Mouse (Mus musculus): ENCODE data around the gene Sec14l1.

Sec14l1 gene

DNA sequence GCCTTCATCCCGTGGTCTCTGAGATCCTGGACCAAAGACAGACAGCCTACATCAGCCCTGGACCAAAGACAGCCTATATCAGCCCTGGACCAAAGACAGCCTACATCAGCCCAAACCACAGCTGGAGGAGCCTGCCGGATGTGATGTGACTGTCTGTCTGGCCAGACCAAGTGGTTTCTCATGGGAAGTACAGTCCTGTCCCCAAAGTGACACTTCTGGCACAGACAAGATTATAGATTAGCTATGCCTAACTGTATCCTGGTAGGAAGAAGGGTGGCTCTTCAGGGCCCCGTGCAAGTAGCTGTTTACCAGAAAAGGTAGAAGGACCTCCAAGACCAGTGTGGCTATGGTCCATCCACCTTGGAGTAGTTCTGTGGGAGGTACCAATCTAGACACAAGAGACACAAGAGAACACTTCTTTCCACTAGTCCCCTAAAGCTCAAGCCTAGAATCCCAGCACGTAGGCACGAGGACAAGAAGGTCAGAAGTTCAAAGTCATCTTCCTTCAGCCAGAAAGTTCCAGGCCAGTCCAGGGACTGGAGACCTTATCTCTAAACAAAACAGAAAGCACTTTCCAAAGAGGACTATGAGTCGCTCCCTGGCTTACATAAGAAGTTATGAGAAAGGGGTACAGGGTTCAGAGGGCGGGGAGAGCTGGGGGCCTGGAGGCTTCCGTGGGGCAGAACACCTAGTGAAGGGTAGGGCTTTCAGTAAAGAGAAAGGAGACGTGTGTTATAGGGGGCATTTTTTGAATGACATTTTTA, 27.8 kb upstream of the Sec14l1 start:
- no peak for DNase-seq (ENCODE audit: extremely low read depth, insufficient read length, low spot score)

GRCm38 (mm10) chr11:117088271-117088991, 26.5 kb upstream of the Sec14l1 start:
- DNase-seq (ENCODE audit: extremely low read depth, insufficient read length, low spot score), result no peak

DNA sequence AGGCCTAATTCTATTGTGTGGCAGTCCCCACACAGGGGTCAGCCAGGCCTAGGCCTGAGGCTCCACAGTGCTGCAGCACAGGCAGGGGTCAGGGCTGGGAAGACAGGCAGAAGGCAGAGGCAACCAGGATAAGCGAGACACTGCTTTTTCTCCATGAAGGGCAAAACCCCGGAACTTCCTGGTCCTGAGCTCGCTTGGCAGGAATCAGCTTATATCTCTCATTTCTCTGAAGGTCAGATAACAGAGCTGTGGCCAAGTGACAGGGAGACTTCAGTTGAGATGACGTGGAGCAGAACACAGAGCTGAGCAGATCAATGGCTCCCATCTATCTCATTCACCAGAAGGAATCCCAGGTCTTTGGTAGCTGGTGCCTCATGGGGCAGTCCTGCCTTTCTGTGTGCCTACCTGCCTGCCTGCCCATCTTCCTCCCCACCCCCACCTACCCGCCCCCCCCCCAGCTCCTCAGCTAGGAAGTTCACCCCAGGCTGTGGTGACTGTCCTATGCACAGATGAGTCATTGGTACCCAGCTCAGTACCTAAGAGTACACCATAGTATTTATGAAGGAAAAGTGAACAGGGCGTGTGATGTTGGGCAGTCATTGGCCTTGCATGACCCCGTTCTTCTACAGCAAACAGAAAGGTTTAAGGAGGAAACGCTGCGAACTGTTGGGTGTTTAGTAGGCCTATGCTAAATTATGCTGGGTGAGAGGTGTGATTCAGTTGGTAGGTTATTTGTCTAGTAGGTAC, 25.1 kb upstream of the Sec14l1 start:
- DNase-seq (ENCODE audit: extremely low read depth, insufficient read length, low spot score), result no peak

DNA sequence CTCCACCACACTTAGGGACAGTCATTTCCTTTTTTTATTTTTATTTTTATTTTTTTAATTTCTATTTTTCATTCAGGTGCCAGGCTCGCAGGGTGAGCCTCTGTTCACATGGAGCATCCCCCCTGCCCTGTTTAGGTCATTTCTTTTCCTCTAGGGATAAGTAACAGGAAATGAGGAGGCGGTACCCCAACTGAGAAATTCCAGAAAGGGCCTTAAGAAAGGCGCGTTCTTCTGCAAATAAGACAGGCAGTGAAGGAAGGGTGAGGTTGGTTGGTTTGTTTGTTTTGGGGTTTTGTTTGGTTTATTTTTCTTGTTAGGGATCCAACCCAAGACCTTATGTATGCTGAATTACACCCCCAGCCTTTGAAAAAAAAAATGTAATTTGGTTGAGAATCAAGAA, 23.6 kb upstream of the Sec14l1 start:
- DNase-seq (ENCODE audit: extremely low read depth, insufficient read length, low spot score), result no peak

GRCm38 (mm10) chr11:117091845-117092244, 23.1 kb upstream of the Sec14l1 start:
- no peak for DNase-seq (ENCODE audit: extremely low read depth, insufficient read length, low spot score)

DNA sequence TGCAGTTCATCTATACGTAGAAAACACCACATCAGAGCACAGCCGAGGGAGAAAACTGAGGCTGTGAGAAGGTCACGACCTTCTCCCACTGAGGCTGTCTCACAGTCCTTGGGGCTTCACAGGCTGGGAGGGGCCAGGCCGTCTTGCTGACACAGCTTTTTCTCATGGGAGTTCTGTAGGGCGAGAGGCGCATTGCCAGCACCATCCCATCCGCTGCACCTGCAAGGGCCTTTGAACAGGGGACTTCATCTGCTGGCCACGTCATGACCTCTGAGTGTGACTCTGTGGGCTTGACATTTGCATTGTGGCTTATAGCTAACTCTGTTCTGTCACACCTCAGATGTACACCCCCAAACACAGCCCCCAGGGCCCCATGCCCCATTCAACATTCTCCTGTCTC, 22.3 kb upstream of the Sec14l1 start:
- DNase-seq (ENCODE audit: extremely low read depth, insufficient read length, low spot score), result no peak

- DNase-seq (ENCODE audit: extremely low read depth, insufficient read length, low spot score), result no peak
Observed at GRCm38 (mm10) chr11:117093900-117094552, 20.9 kb upstream of the Sec14l1 start.

DNA sequence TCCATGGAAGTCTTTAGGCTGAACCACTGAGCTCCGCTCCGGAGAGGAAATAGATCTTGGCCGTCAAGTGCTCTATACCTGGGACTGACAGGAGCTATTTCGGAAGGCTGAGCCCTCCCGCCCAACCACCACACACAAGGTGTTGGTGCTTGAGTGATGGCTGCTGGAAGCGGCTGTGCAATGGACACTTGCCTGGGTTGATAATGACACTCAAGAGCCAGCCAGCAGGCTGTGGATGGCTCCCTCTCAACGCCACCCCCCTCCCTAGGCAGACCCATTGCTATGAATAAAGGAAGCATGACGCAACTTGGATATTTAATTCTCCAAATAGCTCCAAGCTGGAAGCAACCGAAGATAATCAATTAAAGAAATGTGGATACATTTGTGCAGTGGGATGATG, 20.3 kb upstream of the Sec14l1 start:
- no peak for DNase-seq (ENCODE audit: extremely low read depth, insufficient read length, low spot score)

DNA sequence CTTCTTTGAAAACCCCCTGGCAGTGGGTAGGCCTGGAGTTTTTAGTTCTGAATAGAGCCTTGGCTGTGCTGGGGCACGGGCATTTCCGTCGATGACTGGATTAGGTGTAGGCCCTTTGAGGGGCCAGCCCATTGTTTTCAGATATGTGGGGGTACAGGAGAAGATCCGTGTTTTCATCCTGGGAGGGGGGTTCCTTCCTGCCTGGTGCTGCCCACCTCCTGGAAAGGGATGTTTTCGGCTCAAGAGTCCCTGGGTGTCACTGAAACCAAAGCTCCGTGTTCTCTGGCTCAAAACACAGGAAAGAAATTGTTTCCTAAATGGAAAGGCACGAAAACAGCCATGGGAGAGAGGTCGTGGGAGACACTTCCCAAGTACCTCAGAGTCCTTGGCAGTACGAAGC, 17.9 kb upstream of the Sec14l1 start:
- no peak for DNase-seq (ENCODE audit: extremely low read depth, insufficient read length, low spot score)

- no peak for DNase-seq (ENCODE audit: extremely low read depth, insufficient read length, low spot score)
Observed at GRCm38 (mm10) chr11:117098155-117098554, 16.8 kb upstream of the Sec14l1 start.

DNA sequence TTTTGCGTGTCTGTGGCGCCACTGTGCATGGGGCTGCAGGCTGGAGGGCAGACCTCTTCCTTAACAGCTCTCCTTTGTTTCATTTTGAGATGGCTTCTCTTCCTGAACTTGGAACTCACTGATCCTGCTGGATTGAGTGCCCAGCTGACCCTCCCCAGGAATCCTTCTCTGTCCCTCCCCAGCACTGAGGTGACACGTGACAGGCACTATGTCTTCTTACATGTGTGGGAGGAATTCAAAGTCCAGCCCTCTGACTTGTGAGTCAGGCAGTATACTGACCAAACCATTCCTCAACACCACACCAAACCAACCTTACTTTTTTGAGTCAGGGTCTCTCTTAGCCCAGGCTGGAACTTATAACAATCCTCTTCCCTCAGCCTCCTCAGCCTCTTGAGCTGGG, 16.2 kb upstream of the Sec14l1 start:
- DNase-seq (ENCODE audit: extremely low read depth, insufficient read length, low spot score), result peak; percentile 40

GRCm38 (mm10) chr11:117099372-117099771, 15.6 kb upstream of the Sec14l1 start:
- DNase-seq (ENCODE audit: extremely low read depth, insufficient read length, low spot score), result no peak

GRCm38 (mm10) chr11:117101351-117101921, 13.5 kb upstream of the Sec14l1 start:
- DNase-seq (ENCODE audit: extremely low read depth, insufficient read length, low spot score), result no peak

- no peak for DNase-seq (ENCODE audit: extremely low read depth, insufficient read length, low spot score)
Observed at GRCm38 (mm10) chr11:117101925-117102717, 12.8 kb upstream of the Sec14l1 start.

DNA sequence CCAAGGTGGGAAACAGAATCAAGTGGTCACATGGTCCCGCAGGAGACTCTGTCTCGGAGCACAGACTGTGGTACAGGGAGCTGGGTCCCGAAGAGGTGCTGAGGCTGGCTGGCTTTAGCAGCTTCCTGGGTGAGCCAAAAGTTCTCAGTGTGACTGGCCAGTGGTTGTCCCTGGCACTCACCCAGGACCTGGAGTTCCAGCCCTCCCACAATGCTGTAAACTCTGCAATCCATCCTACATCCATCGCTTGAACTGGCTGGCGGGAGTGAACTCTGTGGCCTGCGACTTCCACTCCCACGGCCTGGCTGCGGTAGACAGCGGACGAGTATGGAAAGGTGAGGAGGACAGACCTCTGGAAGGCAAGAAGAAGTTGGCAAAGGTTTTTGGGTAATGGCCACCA, 11.4 kb upstream of the Sec14l1 start:
- DNase-seq (ENCODE audit: extremely low read depth, insufficient read length, low spot score), result peak; percentile 77

GRCm38 (mm10) chr11:117104044-117104757, 10.8 kb upstream of the Sec14l1 start:
- DNase-seq (ENCODE audit: extremely low read depth, insufficient read length, low spot score), result no peak

DNA sequence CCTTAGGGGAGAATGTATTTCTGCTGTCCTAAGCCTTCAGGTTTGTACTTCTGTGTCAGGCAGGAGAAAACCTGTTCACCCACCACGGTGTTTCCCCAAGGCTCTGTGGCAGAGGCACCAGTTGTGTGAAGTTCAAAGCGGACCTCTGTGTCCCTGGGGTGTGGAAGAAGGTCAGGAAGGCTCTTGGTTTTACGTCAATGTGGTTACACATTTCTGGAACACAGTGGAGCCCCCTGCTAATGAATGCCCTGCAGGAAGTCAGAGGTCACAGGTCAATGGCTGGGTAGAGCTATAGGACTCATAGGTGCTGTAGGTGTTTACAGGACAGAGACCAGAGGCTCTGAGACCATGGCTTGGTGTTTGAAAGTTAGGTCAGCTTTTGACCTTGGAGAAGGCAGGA, 9.7 kb upstream of the Sec14l1 start:
- no peak for DNase-seq (ENCODE audit: extremely low read depth, insufficient read length, low spot score)

GRCm38 (mm10) chr11:117105850-117106249, 9.1 kb upstream of the Sec14l1 start:
- no peak for DNase-seq (ENCODE audit: extremely low read depth, insufficient read length, low spot score)

DNA sequence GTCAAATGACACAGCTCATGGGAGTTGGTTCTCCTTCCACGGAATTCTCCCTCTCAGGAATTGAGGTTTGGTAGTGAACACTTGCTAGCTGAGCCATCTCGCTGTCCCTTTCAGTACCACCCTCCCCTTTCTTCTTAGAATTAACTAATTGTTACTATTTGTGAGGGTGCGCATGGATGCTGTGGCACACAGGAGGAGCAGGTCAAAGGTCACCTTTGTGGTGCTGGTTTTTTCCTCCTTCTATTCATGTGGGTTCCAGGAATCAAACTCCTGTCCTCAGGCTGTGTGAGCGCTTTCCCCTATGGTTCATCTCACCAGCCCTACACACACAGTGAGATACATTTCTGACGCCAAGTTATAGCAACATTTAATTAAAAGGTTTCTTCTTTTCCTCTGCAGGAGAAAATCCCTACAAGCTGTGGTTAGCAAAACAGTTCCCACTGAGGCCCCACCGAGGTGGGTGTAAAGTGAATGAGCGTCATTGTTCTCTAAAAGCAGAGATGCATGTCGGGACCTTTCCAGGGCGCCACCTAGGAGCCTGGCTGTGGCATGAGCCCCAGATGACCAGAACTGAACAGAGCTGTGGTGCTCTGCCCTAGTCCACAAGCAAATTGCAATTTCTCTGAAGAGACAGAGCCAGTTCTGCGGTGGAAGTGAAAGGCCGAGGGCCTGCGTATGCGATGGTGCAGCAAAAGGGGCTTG, 8.2 kb upstream of the Sec14l1 start:
- DNase-seq (ENCODE audit: extremely low read depth, insufficient read length, low spot score), result no peak
